Mouse (Mus musculus): Measurements from ENCODE around the gene Zfp984.
"Not testable (repeated sequence)": the region's sequence is repeated elsewhere in the genome, so short reads cannot be mapped to it uniquely, and the experiment has no call there.

- TF ChIP-seq E2F4 (IDR thresholded peaks at IDR 0.05; ENCODE audit: insufficient read depth); MAX (IDR thresholded peaks at IDR 0.05; ENCODE audit: low read depth): not testable (repeated sequence)
Observed at GRCm38 (mm10) chr4:147794026-147794665, 15.4 kb downstream of the Zfp984 start.

Measured in myocyte (in vitro differentiated cells).